Mouse (Mus musculus) embryonic fibroblast, embryonic 13.5 days (primary cell): ENCODE results near the gene Gm47955. TPM values are rescaled to one million over a fixed set of nuclear protein-coding genes. Genes with fewer than 3 reads are reported as not detected.
"Not testable (repeated sequence)": the region's sequence is repeated elsewhere in the genome, so short reads cannot be mapped to it uniquely, and the experiment has no call there.

Experiments used
- H3K27ac ChIP-seq: 2 replicates; pipeline ENCODE4 v1.5.1; 2012; ENCODE audit warnings: low read length, control low read depth, inconsistent platforms; ENCODE audit not compliant: insufficient read depth
- H3K4me1 ChIP-seq: 2 replicates; pipeline ENCODE4 v1.6.1; 2011; ENCODE audit warnings: low read length; ENCODE audit not compliant: control insufficient read depth, insufficient read depth
- H3K4me3 ChIP-seq: 2 replicates; pipeline ENCODE4 v1.5.1; 2011; ENCODE audit warnings: mild to moderate bottlenecking, control low read depth, low read length; ENCODE audit not compliant: insufficient read depth
- CTCF ChIP-seq: IDR thresholded peaks from 2 replicates; pipeline ENCODE4 v1.5.1; 2011; ENCODE audit warnings: mild to moderate bottlenecking, control low read depth, low read length, moderate library complexity, borderline replicate concordance; ENCODE audit not compliant: insufficient read depth
- POLR2A ChIP-seq: IDR thresholded peaks from 2 replicates; pipeline ENCODE4 v1.6.1; 2011; ENCODE audit warnings: low read depth, mild to moderate bottlenecking, control low read depth, low read length, moderate library complexity
- polyA plus RNA-seq: library from polyadenylated mRNA; stranded (reverse); fragments of >200 nt; gene quantifications from 2 replicates; pipeline ENCODE4 v1.2.4, GENCODE M21; 2011; ENCODE audit warnings: low read depth; ENCODE audit not compliant: missing spikeins, insufficient read length

Gm47955 gene
- not detected in 2 replicates for polyA plus RNA-seq

GRCm38 (mm10) chr1:82959870-82960385 is at the start of gene Gm47955:
Gene Gm47955, plus strand, starts transcription at chr1:82960286.
- Histone ChIP-seq H3K27ac (no peak within 1 kb of the TSS), H3K4me3 (no peak within 1 kb of the TSS), H3K4me1 (no peaks in the 10 kb centered on the region)
- no peak for TF ChIP-seq POLR2A
- TF ChIP-seq CTCF, result no peak

DNA sequence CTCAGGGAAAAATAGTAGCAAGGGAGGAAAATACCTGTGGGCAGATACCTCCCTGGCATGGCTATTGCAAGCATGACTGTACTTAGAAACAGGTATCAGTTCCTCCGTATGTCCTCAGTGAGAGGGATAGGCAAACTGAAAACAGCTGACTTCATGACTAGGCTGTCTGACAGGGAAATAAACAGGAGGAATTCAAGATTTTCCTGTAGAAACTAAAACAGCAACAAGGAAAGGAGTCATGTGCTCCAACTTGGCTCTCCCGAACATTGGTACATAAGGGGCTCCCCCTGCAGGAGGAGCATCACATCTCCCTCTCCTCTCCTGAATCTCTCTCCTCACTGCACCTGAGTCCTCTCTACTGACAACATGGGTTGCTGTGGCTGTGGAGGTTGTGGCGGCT is 47.1 kb upstream of the Gm47955 start, which contains the start of gene A030005L19Rik:
TSS of gene A030005L19Rik (plus strand) at position 301 of the 400 bp plus-strand sequence.
- no peak for TF ChIP-seq POLR2A

GRCm38 (mm10) chr1:82913434-82913833 is 46.7 kb upstream of the Gm47955 start:
- H3K4me1 ChIP-seq, H3K4me3 ChIP-seq, H3K27ac ChIP-seq: not testable (repeated sequence)

More for the DNA sequence above, 47.1 kb upstream of the Gm47955 start, which contains the start of gene A030005L19Rik:
- no peak within 1 kb of the TSS for H3K4me3 ChIP-seq
- H3K27ac ChIP-seq, result no peak within 1 kb of the TSS
- no peaks in the 10 kb centered on the region for H3K4me1 ChIP-seq

- Histone ChIP-seq H3K4me1 (no peaks in the 10 kb centered on the region), H3K4me3 (no peak within 1 kb of the TSS), H3K27ac (no peak within 1 kb of the TSS)
- TF ChIP-seq CTCF, result no peak
- TF ChIP-seq POLR2A, result no peak
These were observed 35.4 kb upstream of the Gm47955 start, which contains the start of gene A030014E15Rik for GRCm38 (mm10) chr1:82924650-82925049. Gene A030014E15Rik, plus strand, starts transcription at chr1:82924917.

DNA sequence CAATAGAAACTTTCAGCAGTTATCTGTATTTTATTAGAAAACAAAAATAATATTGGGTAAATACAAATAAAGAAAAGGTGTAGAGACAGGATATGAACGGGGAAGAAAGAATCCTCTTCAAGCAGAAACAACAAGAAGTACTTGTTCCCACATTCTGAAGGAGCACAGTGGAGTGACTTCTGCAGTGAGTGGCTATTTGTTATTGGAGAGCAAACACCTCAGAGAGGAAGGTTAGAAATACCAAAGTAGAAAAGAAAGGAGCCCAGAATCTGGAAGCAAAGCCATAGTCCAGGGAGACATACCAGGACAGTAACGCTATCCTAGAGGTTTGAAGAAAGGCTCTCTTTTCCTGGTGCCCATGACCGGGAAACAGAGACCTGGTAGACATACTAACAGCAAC is 29.5 kb upstream of the Gm47955 start:
- not testable (repeated sequence) for H3K27ac ChIP-seq, H3K4me1 ChIP-seq, H3K4me3 ChIP-seq

DNA sequence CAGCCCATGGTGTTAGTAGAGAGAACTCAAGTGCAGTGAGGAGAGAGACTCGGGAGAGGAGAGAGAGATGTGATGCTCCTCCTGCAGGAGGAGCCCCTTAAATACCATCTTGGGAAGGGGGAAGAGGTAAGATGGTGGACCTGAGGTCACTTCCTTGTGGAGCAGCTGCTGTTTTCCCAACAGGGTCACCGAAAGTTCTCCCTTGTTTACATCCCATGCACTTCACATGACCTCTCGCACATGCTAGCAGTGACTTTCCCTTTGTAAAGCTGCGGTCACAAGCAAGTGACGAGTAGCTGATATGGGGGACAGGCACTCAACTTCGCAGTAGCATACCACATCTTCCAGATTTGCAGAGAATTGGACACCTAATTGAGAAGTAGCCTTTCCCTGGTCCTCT is 28.8 kb upstream of the Gm47955 start, which contains the start of gene Gm6217:
TSS of gene Gm6217 (minus strand) at position 74 of the 400 bp plus-strand sequence.
- H3K27ac ChIP-seq, H3K4me1 ChIP-seq, H3K4me3 ChIP-seq: not testable (repeated sequence)

DNA sequence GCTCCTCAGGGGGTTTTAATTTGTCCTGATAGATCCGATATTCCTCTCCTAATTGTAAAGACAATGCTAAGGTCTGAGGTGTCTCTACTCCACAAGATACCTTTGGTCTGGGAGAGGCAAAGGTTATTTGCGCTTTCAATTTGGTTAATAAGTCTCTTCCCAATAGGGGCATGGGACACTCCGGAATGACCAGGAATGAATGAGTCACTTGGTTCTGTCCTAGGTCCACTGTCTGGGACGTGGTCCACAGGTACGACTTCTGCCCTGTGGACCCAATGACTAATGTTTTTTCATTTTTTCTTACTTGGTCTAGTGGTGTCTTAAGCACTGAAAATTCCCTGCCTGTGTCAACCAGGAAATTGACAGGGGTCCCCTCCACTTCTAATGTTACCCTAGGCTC is 21.4 kb upstream of the Gm47955 start:
- no peak overlapping the region for H3K27ac ChIP-seq
- H3K4me3 ChIP-seq, result no peak overlapping the region
- TF ChIP-seq CTCF, result no peak
- TF ChIP-seq POLR2A, result no peak
- no peaks in the 10 kb centered on the region for H3K4me1 ChIP-seq

DNA sequence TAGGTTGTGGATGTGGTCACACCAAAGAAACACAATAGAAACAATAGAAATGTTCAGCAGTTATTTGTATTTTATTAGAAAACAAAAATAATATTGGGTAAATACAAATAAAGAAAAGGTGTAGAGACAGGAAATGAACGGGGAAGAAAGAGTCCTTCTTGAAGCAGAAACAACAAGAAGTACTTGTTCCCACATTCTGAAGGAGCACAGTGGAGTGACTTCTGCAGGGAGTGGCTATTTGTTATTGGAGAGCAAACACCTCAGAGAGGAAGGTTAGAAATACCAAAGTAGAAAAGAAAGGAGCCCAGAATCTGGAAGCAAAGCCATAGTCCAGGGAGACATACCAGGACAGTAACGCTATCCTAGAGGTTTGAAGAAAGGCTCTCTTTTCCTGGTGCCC is 17.6 kb upstream of the Gm47955 start:
- not testable (repeated sequence) for H3K27ac ChIP-seq, H3K4me1 ChIP-seq, H3K4me3 ChIP-seq

GRCm38 (mm10) chr1:82943295-82943694 is 16.8 kb upstream of the Gm47955 start, which contains the start of gene A030003K21Rik:
Gene A030003K21Rik, minus strand, starts transcription at chr1:82943388.
- not testable (repeated sequence) for H3K4me3 ChIP-seq, H3K27ac ChIP-seq, H3K4me1 ChIP-seq

DNA sequence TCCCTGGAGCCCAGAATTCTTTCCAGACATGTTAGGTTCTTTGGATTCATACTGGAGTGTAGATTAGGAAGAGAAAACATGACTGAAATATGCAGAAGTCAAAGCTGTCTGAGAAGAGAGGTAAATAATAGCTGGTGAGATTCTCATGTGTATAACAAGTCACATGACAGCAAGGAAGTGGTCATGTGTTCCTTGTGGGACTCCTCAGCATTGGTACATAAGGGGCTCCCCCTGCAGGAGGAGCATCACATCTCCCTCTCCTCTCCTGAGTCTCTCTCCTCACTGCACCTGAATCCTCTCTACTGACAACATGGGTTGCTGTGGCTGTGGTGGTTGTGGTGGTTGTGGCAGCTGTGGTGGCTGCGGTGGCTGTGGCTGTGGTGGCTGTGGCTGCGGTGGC is 14.1 kb upstream of the Gm47955 start:
- H3K4me3 ChIP-seq, H3K27ac ChIP-seq, H3K4me1 ChIP-seq: not testable (repeated sequence)

- H3K27ac ChIP-seq, result no peak overlapping the region
- no peak overlapping the region for H3K4me3 ChIP-seq
- H3K4me1 ChIP-seq, result no peaks in the 10 kb centered on the region
- TF ChIP-seq POLR2A (no peak), CTCF (no peak)
These were observed 11.5 kb upstream of the Gm47955 start for GRCm38 (mm10) chr1:82948601-82949000.

DNA sequence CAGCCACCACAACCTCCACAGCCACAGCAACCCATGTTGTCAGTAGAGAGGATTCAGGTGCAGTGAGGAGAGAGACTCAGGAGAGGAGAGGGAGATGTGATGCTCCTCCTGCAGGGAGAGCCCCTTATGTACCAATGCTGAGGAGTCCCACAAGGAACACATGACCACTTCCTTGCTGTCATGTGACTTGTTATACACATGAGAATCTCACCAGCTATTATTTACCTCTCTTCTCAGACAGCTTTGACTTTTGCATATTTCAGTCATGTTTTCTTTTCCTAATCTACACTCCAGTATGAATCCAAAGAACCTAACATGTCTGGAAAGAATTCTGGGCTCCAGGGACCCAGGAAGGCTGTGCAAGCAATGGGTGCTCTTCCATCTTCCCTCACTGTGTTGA is 4.2 kb upstream of the Gm47955 start, which contains the start of gene Gm7544:
TSS of gene Gm7544 (minus strand) at position 101 of the 400 bp plus-strand sequence.
- not testable (repeated sequence) for H3K4me1 ChIP-seq, H3K4me3 ChIP-seq, H3K27ac ChIP-seq
